Mouse (Mus musculus): ENCODE data around the gene Dbp.
A peak's percentile ranks its signal among the peaks of the same experiment; 100 is the strongest.

The Dbp gene

DNA sequence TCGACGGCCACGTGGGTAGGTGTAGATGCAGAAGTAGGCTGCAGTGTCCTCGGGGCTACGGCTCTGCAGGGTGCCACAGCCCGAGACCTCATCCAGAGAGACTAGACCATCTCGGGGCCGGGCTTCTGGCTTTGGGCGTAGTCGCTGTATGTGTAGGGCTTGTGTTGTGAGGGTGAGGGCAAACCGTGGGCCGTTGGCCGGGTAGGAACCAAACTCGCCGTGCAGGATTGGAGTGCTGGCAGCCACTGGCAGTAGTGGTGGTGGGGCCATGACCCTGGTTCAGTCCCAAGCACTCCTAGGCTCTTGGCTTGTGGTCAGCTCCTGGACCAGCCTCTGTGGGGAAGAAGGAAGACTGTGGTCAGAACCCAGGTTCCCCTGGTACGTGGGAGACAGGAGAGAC, 8.5 kb downstream of the Dbp start:
- DNase-seq: no peak

DNA sequence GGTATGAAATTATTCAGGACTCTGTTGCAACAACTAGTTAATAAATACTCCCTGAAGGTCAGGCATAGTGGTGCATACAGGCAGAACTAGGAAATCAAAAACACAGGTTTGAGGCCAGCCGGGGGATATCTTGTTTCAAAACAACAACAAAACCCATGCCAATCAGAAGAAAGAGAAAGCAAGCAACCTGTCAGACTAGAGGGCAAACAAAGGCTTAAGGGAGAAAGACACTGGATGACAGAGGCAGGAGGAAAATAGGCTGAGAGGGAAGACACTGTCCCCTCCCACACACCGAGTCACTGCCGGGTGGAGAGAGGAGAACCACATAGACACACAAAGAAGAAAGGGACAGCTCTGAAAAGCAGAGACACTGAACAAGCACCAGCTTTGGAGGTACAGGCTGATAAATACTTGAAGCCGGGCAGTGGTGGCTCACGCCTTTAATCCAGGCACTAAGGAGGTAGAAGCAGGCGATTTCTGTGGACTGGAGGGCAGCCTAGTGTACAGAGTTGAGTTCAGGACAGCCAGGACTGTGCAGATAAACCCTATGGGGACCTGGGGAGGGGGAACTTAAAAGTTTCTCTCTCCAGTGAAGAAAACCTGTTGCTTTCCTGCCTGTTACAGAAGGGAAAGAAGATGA, 9.1 kb downstream of the Dbp start:
- DNase-seq: no peak

DNA sequence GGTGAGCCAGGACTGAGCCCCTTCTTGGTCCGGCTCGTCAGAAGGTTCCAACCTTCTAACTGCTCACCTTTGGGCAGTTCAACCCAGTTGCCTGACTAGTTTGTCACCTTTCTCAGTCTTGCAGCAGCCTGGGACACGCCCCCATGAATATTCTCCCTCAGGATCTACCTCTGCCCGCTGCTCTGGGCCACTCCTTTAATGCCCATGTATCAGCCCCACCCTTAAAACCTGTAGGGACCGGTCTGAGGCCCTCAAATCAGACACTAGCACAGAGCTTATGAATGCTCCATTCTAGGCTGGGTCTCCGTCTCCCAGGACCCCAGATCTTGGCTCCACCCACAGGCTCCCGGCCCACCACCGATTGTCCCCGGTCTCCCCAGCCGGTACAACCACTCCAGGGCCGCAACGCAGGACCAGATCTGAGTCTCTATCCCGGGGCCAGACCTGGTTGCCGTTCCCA, 9.8 kb downstream of the Dbp start:
- no peak for DNase-seq

DNA sequence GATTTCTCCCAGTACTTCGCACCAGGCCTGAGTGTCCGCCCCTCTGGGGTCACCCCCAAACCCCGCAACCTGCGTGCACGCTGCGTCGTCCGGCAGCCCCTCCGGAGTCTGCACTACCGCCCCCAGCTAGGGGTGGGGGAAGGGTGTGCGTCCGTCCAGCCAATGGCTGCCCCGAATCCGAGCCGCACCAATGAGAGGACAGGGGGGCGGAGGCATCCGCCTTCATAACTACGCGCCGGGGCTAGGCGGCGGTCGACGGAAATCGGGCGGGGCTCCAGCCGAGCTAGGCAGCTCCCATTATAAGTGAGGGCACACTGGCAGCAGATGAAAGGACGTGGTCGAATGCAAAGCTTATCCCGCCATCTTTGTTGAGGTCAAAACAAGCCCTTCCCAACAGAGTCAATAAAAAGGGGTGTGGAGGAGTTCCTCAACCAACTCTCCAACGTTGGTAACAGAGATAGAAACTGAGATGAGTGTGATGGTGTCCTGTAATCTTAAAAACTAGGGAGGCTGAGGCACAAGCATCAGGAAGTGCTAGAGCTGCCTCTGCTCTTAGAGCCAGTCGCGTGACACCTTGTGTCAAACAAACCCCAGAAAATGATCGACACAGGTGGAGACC, 10.3 kb downstream of the Dbp start, which contains the start of gene Rpl18:
TSS of gene Rpl18 (plus strand) at position 368 of the 619 bp plus-strand sequence.
- peak; percentile 99 for DNase-seq

DNA sequence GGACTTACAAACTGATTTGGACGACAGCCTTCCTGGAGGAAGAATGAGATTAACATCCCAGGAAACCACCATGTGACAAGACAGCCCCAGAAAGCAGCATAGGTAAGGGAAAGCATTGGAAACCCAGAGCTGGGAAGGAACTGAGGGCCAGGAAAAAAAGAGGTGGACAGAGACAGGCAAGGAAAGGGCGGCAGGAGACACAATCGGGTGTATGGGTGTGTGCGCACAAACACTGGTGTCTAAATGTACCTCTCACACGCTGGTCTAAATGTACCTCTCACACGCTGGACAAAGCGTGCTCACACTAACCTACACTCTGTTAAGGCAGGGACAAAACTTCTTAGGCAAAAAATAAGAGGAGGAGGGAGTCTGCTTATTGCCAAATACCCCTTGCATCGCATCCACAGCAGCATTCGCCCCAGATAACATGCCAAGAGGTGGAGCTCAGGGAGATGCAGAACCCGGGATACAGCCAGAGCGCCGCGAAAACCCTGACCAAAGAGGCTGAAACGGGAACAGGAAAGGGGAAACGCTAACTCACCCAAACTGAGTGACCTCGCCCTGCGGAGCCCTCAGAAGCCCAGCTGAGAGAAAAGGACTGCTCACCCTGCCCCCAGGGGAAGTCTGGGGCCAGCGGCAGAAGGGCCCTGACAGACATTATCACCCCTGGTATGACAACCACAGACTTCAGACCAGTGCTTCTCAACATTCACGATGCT, 11.0 kb downstream of the Dbp start:
- no peak for DNase-seq

DNA sequence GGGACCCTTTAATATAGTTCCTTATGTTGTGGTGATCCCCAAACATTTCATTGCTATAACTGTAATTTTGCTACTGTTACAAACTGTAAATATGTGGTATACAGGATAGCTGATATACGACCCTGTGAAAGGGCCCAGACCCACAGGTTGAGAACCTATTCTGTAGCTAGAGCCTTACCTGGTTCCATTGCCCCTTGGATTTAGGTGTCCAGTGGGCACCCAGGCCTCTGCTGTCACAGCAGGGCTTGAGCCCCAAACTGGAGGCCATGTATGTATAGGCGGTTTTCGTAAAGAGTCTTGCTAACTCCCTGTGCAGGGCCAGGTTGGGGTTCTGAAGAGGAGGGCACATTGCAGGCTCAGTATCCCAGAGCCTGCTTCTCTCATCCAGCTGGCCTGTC, 11.6 kb downstream of the Dbp start:
- DNase-seq: no peak

DNA sequence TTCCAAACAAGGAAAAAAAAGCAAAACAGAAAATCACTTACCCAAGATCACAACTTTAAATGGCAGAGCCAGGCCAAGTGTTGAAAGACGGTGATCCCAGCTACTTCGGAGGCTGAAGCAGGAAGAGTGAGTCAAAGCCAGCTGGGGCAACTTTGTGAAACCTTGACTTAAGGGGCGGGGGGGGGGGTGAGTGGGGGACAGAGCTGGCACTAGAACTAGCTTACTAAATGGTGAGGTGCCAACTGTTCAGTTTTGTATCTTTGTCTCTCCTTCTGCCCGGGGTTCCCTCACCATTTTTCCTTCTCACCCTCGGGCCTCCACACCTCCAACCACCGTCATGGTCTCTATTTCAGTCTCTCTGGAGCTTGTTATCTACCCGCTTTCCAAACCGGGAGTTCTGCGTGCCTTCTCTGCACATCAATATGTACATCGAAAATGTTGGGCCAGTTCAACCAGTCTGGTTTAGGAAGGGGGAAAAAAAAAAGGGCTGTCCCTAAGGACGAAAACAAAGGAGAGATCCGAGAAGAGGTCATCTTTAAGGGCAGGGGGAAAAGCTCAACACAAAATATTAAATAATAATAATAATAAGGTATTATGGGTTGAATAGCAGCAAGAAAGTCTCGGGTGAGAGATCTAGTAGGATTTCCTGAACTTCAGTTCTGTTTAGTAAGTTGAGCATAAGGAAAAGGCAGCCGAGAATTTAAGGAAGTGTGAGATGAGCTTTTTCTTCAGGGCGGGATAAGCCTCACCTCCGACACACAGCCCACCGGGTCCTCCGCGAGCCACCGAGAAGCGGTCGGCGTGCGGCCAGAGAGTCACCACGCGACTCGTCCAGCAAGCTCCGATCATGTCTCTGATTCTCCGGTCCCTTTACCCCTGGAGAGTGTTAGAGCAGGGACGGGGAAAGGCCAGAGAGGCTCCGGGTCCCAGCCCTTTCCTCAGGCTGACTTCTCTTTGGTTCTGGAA, 12.3 kb downstream of the Dbp start:
- no peak for DNase-seq

DNA sequence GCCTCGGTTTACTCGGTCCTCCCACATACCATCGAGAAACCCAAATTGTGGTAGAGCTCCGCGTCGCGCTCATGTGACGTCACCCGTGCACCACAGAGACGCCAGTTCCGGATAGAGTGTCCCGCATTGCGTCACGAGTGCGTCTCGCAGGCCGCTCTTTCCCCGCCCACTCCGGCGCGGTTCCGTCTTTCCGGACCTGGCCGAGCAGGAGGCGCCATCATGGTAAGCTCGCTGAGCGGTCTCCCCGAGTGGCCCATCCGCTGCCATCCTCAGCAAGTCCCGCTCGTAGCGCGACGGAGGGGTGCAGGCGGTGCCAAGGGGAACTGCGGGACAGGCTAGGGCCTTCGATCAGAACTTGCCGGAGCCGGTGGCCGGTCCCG, 13.0 kb downstream of the Dbp start, which contains the start of gene Sphk2:
TSS of gene Sphk2 (minus strand) at position 85 of the 380 bp plus-strand sequence.
- peak; percentile 97 for DNase-seq

DNA sequence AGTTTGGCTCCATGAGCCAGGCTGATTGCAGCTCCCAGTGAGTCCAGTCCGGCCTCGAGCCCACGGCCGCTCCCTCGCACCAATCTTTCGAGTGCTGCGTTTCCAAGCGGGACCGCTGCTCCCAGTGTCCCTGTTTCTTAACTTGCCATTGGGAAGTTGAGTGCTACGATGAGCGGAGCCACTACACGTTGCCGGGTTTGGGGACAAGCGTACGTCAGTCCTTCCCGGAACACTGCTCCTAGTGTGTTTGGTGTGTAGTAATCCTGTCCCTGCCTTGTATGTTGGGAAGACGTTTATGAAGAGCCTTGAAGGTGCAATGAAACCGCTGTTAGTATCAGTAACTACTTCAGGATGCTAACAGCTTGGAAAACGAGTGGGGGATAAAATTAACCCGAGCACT, 13.4 kb downstream of the Dbp start:
- no peak for DNase-seq

DNA sequence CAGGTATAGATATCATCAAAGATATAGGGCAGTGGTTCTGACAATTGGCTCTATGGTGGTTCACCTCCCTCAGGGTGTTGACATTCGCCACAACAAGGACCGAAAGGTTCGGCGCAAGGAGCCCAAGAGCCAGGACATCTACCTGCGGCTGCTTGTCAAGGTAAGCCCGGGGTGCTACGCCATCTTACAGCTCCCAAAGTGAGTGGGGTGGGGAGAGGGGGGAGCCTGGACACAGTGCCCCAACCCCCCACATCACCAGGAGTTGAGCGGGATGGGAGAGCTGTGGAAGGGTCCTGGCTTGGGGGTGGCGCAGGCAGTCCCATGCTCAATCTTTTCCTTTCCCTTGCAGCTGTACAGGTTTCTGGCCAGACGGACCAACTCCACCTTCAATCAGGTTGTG, 14.3 kb downstream of the Dbp start:
- no peak for DNase-seq

DNA sequence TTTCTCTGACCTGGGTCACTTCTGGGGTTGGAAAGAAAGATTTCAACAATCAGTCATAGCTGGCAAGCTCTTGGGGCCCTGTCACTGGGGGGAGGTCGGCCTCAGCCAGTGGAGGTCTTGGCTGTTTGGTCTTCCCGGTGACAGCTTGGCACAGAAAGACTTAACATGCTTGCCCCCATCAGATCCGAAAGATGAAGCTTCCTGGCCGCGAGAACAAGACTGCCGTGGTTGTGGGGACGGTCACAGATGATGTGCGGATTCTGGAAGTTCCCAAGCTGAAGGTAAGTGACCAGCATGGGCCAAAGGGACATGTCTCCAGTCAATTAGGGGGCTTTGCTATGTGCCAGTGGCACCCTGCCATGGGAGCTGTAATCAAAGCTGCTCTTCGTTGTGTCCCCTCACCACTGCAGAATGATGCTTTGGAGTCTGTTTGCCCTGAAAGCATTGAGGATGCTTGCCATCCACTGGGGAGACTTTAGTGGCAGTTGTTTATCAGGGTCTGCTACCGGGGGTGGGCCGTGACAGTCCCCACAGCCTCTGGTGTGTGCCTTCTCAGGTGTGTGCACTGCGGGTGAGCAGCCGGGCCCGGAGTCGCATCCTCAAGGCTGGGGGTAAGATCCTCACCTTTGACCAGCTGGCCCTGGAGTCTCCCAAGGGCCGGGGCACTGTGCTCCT, 15.0 kb downstream of the Dbp start:
- DNase-seq: no peak

DNA sequence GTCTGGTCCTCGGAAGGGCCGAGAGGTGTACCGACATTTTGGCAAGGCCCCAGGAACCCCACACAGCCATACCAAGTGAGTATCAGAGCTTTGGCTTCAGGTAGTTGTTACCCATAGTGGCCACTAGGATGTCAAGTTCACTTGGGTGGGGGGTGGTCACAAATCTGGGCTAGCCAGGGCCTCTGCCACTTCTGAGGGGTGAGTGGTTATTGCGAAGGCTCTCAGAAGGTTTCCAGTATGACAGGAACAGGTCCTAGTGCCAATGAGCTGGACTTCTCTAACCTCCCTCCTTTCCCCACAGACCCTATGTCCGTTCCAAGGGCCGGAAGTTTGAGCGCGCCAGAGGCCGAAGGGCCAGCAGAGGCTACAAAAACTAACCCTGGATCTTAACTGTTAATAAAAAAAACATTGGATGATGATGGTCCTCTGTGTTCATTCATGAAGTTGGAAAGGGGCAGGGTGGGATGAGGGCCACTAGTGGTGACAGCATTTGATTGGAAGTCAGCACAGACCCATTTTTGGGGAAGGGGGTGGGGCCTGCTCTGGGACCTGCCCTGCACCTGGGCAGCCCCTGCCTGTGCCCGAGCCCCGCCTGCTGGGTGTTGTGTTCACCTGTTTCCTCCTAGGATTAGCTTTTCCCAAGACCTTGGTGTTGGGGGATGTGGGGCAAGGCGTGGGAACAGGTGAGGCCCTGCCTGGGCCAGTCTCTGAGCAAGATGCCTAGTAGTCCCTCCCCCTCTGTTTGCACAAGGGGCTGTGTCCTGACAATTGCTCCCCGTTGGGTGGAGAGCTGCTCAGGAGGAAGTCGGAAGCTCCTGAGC, 15.7 kb downstream of the Dbp start, which contains the start of gene Fam83e:
TSS of gene Fam83e (plus strand) at position 800 of the 821 bp plus-strand sequence.
- DNase-seq: no peak

DNA sequence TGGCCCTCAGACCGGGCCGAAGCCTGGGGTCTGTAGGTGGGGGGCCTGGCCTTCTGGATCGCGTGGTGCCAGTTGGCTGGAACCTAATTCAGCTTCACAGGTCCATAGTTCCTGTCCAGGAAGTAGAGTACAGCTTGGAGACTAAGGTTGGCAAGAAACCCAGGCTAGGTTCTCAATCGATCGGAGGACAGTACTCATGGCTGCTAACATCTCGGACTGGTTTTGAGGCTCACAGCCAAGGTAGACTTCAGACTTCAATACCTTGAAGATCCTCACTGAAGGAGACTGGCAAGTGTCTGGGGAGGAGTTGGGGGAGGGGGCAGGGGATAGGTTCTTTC, 16.3 kb downstream of the Dbp start:
- no peak for DNase-seq

DNA sequence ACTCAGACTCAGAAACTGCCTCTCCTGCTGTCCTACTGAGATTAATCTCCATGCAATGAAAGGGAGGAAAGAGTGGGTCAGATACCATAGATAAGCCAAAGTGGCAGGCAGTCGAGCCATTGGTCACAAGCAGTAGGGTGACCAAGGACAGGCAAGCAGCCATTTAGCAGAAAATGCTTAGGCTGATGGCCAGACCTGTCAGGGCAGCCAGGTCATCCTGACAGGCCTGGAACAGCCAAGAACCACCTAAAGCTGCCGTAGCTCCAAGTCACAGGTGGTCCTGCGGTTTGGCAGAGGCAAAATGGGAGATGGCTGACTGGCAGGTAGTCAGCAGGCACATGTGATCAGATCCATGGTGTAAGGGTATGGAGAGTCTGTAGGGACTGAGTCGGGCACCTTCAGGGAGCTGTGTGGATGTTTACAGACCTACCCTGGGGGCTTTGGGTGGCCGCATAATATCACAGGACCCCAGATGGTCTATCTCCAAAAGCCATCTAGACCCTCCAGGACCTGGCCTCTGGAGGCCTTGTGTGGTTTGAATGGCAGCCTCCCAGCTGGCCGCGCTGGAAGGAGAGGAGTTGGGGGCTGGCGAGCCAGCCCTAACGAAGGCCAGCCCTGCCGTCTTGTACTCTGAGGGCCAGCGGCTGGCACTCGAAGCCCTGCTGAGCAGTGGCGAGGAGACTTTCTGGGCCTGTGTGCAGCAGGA, 16.9 kb downstream of the Dbp start:
- no peak for DNase-seq

DNA sequence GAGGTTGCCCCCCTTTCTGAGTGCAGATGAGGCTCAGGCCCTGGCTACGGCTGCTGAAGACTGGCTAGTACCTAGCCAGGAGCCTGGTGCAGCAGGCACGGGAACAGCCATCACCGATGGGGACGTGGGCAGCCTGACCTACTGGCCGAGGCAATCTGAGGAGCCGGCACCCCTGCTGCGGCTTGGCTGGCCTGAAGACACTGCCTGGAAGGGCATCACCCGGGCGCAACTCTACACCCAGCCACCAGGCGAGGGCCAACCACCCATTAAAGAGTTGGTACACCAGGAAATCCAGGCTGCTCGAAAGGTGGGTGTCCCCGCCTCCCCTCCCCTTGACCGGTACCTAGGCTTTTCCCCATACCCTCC, 17.4 kb downstream of the Dbp start:
- no peak for DNase-seq

DNA sequence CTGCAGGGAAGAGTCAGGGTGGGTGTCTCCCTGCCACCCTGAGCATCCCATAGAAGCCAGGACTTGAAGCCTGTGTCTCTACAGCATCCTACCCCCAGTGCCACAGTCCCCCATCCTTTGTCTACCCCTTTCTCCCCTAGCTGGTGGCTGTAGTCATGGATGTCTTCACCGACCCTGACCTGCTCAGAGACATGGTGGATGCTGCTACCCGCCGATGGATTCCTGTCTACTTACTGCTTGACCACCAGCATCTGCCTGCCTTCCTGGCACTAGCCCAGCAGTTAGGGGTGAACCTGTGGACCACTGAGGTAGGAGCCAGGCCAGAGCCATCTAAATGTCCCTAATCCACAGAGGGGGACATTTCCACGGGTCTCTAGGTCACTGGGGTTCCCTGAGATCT, 18.4 kb downstream of the Dbp start:
- no peak for DNase-seq

DNA sequence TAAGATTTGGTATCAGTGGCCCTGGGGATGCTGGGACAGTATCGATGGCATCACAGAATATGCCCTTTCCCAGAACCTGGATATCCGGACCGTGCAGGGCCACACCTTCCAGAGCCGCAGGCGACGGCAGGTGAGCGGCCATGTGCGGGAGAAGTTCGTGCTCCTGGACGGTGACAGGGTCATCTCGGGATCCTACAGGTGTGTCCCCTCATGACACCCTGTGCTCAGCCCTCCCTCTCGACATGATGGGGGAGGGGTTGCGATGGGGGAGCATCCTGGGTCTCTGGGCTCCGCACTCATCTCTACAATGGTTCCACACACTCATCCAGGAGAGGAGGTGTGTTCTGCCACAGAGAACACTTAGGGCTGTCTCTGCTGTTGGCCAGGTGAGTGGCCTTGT, 18.9 kb downstream of the Dbp start:
- no peak for DNase-seq

DNA sequence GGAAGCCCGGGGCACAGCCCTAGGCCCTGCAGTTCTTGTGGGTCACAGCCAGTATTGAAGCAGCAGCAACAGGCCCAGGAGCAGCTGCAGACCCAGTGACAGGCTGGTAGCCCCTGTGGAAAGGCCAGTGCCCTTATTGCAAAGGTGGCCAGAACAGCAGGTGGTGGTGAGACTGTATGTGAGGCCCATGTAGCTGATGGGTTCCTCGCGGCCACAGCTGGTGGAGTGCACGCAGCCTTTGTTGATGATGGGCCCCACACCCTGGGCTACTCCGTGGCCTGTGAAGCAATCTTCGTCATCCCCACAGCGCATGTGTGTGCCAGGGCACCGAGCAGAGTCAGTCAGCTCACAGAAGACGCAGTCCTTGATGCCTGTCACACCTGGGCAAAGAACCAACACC, 20.3 kb downstream of the Dbp start:
- DNase-seq: no peak

DNA sequence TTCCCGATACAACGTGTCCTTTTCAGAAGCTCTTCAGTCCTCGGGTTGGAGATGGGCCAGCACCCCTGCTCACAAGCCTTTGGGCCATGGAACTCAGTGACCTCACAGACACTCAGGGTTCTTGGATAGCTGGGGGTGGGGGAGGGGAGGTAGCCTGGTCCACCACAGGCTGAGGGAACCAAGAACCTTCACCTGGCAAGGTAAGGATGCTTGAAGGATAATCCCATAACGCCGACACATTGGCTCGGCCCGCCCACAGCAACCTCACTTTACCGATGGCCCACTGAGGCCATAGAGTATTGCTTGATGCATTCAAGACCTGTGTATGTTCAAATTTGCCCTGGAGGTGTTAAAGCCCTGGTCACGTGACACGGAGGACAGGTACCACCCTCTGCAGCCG, 20.8 kb downstream of the Dbp start, which contains the start of gene Spaca4:
TSS of gene Spaca4 (minus strand) at position 101 of the 400 bp plus-strand sequence.
- no peak for DNase-seq

DNA sequence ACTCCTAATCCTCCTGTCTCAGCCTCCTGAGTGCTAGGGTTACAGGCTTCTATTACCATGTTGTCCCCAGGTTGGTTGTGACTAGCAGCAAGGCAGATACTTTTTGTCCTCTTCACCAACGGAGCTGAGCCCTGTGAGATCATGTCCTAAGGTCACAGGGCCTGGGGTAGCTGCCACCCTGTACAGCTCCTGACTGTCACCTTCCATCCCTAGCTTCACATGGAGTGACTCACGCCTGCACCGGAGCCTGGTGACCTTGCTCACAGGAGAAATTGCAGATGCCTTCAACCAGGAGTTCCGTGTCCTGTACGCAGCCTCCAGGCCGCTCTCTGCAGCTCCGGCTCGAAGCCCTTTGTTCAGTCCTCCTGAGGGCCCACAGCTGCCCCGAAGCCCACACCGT, 21.5 kb downstream of the Dbp start:
- no peak for DNase-seq

DNA sequence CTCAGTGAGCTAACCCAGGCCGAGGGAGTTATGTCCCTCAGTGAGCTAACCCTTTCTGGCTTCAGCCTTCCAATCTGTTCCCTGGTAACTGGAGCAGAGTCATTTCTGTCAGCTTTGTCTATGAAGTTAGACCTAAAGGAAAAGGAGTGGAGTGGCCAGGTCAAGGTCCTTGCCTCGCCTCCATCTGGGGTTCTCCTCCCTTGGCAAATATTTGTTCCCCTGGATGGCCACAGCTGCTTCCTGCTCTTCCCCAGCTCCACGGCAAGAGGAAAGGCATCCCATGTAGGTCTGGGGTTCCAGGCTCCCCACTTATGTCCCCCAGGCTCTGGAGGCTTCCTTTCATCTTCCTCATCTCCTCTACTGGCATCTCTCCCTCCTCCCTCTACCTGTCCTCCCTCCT, 22.7 kb downstream of the Dbp start:
- DNase-seq: no peak
